Mouse (Mus musculus): ENCODE data around the gene 1190005I06Rik. TPM values are rescaled to one million over a fixed set of nuclear protein-coding genes. Genes with fewer than 3 reads are reported as not detected.

1190005I06Rik gene
- polyA plus RNA-seq, 3 experiments from 2014 or later: 1.6 TPM; not detected in 2

DNA sequence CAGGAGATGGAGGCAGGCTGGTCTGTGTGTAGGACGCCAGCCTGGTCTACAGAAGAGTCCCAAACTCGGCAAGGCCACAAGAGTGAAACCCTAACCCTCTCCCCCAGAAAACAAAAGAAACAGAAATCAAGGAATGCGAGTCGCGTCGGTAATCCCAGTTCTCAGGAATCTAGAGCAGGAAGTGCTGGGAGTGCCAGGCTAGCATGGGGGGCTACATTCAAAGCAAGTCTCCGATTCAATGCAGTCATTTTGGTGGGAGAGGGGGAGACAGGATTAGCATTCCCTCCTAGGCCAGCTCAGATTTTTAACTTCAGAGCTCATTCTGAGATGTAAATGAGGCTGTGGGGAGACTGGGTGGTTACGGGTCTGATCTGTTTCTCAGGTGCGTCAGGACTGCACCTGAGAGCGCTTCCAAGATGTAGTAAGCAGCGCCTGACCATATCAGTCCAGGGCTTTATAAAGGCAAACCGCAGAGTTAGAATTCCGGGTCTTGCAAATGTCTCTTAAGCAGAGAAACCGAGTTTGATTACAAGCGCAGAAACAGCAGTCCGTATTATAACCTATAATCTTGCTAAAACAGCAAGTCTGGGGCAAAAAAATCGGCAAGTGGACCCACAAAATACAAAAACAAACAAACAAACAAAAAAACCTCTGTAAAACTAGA is 19.5 kb upstream of the 1190005I06Rik start:
- ATAC-seq: no peak

DNA sequence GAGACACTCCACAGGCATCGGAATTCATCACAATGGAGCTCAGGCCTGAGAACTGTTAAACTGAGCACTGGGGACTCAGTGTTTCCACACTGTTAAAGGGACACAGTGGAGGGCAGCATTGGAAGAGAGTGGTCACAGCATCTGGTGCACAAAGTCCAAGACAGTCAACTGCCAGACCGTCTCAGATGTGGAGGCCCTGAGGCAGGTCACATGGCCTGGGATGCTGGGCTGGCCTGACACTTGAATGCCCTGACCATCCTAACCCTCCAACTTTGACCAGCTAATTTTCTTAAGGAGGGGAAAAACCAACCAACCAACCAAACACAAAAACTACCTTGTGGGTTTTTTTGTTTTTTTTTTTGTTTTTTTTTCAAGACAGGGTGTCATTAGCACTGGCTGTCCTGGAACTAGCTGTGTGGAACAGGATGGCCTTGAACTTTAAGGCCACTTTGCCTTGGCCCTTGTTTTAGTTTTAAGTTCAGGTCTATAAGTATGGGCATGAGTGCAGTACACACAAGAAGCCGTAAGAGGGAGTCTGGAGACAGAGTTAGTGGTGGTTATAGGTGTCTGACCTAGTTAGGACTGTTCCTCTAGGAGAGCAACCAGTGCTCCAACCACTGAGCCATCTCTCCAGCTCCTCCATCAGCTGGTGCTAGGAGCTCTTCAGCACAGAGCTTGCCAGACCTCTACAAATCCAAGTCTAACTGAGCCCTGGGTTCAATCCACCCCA is 18.5 kb upstream of the 1190005I06Rik start:
- no peak for ATAC-seq

DNA sequence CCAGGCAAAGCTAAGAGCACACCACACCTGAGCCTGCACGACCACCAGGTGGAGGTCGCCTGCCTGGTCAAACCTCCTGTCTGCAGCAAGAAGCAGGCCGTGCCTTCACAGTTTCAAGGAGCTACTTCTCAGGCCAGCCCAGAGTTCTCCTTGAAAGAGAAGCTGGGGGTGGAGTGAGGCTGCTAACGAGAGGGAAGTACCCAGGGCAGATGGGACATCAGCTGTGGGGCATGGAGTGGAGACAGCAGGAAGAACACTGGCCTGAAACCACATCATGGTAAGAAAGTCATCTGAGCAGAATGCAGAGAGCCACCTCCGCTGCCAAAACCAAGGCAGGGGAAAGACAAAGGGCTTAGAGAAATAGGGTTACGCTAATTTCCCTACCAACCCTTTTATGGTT is 17.1 kb upstream of the 1190005I06Rik start:
- no peak for ATAC-seq

DNA sequence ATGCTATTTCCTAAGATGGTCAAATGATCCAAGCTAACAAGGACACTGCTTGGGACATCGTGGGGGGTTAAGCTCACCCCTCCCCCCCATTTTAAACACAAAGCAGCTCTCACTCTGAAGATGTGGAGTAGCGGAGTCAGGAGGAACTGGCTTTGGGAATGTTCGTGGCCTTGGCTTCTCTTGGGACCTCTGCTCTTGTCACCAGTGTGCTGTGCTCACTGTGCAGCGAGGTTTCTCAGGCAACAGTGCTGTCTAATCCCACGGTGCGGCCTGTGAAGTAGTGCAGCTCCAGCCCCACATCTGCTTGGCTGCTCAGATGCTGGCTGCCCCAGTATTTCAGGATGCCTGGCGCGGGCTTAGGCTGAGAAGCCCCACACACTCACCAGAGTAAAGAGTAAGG is 10.0 kb upstream of the 1190005I06Rik start:
- ATAC-seq: no peak

DNA sequence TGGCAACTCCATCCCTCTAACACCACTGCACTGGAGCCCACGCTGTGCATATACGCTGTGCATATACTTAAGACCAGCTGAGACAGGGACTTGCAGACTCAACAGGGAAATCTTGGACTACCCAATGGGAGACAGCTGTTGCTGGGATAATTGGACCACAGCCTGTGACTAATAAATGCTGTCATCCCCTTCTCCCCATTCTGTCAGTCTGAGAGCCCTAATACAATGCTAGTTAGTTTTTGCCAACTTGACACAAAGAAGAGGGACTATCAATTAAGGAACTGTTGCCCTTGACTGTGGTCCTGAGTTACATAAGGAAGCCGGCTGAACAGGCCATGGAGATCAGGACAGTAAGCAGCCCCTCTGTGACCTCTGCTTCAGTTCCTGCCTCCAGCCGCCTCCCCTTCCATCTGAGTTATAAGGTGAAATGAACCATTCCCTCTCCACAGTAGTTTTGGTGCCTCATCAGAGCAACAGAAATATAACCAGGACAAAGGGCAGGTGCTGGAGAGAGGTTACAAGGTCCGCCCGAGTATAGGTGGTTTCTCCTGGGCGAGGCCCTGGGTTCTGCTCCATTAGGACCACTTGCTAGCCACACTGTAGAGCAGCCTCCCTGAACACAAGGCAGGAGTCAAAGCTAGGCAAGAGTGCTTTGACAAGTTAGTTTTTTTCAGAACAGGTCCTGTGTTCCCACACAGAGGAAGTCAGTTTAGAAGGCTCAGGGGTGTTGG is 9.1 kb upstream of the 1190005I06Rik start:
- ATAC-seq: no peak

DNA sequence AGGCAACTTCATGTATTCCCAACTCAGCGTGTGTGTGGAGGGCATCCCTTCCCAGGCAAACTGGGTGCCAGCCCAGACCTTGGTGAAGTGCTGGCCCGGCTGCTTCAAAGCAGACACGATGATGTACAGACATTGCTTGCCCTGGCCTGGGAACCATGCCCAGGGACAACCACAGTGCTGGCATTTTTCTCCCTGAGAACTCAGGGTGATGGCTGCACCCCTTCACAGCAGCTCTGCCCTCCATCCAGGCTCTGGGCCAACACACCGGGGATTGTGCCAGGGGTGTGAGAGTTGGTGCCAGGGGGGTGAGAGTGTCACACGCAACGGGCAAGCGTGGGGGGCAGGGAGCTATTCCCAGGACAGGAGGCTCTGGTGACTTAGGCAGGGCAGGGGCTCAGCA is 2.8 kb downstream of the 1190005I06Rik start:
- no peak for ATAC-seq

DNA sequence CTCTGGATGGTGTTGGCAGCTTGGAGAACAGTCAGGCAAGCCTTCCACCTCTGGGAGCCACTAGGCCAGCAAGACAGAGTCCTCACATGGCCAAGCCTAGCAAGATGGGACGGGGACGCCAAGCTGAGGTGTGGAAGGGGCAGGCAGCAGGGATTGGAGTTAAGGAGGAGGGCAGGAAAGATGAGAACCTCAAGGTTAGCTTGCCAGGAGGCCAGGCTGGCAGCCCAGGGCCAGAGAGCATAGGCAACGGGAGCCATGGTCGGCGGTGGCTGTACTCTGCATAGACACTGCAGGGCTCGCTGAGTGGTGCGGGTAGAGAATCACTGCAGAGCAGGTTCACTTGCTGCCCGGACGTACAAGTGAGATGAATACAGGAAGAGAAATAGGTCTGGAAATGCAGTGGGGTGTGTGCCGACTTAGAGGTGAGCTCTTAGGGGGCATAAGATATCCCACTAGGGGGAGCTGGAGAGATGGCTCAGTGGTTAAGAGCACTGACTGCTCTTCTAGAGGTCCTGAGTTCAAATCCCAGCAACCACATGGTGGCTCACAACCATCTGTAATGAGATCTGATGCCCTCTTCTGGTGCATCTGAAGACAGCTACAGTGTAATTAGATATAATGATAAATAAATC is 5.3 kb downstream of the 1190005I06Rik start:
- ATAC-seq: no peak

DNA sequence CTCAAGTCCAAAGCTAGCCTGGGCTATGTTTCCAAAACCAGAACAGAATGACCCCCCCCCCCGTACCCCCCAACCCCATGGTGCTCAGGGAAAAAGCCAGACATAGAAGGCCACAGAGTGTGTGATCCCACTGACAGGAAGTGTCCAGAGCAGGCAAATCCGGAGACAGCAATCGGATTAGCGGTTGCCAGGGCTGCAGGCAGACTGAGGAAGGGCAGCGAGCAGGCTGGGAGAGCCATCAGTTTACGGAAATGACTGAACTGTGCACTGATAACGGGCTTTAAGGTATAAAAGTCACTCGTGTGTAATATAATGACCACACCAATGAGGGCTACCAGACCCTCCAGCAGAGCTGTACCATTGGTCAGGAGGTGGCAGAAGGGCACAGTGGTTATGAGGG is 6.2 kb downstream of the 1190005I06Rik start:
- ATAC-seq: no peak

DNA sequence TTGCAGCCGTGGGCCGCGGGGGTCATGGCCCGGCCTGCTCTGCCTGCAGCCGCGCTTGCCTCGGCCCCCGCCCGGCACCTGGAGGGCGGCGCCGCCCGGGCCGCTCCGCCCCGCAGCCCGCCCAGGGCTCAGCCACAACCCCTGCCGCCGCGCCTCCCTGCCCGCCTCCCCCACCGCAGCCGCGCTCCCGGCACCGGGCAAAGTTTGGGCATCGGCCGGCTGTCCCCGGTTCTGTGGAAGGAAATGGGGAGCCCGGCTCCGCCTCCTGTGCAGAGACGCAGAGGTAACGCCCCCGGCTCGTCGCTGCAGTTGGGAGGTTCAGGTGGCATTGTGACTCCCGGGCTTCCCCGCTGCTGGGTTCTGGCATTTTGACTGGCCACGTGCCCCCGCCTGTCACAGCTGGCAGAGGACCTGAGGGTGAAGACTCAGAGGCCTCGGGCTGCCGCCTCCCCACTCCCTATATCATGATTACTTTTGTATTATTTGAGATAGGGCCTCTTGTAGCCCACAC is 13.0 kb downstream of the 1190005I06Rik start:
- ATAC-seq: peak; percentile 82

DNA sequence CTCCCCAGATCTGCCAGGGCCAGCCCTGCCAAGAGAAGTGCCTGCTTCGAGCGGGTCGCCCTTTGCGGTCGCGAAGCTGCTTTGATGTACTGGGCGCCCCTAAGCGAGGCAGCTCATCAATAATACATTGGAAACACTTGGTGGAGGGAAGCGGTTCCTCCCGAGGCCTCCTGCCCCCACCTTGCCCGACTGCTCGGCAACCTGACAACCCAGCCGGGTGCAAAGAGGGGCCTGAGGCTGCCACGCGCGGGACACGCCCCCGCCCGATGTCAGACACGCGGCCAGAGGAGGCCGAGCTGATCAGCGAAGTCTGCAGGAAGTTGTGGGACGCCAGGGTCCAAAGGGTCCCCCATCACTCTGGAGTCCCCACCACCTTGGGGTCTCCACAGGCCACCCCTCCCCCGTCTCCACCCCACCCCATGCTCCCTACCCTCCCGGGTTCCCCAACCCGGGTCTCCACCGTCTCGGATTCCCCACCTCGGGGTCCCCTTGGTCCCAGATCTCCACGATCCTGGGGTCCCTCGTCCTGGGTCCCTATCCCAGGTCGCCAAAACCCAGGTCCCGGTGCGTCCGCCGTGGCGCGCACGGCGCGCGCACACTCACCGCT is 13.7 kb downstream of the 1190005I06Rik start:
- ATAC-seq: no peak

DNA sequence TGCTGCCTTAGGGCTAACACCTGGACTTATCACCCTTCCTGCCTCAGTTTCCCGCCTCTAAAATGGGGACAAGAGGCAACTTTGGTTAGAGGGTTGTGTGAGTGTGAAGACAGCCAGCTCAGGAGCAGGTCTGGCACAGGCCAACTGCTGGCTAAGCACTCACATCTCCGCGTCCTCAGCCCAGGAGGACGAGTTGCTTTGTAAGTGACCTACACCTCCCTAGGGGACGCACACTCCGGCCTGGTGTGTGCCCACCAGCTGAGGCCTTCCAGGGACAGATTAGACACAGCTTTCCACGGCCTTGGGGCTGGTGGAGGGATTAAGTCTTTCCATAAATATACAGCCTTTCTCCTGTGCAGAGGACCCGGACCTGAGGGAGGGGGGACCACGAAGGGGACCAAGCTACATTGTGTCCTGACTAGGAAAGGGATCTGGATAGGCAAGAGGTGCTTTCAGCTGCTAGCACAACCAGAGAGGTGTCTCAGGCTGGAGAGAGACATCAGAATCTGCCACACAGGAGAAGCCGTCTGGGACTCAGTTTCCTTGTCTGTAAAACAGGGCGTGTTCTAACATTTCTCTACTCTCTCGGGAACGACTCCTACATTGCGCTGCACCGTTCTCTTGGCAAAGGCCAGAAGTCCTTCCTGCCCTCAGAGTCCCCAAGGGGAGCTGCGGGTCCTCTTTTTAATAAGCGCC is 14.3 kb downstream of the 1190005I06Rik start:
- no peak for ATAC-seq

DNA sequence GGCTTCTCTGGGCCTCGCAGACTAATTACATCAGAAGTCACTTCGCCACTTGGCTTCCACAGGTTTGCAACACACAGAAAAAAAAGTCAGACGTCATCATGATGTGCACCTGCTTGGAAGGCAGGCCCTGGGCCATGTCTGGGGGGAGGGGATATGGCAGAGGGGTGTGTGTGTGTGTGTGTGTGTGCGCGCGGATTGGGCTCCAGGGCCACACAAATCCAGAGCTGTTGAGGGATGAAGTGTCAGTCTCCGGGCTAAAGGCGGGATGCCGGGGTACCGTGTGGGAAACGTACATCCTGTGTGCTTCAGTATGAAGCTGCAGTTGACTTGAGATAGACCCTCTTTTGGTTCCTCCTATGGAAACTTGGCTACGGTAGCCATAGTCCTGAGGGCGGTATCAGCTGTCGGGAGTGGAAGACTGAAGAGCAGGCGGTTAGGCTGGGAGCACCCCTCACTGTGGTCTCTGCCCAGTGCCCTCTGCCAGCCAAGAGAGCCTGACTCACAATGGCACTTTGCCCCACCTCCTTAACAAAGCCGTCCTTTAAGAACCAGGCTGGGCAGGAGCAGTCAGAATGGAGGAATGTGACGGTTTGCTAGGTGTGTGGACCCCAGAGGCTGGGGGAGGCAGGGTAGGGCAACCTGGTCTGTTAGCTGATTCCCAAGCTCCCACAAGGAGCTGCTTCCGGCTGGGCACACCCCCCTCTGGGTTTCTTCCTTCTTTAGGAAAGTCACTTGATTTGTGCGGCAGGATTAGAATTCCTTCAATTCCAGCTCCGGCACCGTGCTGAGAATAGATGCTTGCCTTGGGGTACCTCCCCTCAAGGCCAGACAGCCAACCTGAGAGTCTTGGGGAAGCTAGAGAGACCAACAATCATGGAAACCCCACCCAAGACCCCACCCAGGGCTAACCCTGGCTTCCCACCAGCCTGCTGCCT is 15.7 kb downstream of the 1190005I06Rik start:
- no peak for ATAC-seq

DNA sequence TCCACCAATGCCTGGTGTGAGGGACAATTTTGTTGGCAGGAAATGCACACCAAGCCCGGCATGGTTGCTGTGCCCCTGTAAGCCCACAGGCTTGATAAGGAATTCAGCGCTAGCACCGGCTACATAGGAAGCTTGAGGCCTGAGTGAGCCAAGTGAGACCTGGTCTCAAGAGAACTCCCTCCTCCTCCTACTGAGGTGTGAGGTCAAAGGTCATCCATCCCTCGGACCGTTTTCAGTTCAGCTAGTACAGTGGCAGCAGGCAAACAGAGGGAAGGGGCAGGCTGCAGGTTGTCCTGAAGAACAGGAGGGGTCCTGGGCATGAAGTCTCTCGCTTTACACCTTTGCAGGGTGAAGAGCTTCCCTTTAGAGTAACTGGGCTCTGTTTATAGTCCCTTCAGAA is 16.6 kb downstream of the 1190005I06Rik start:
- no peak for ATAC-seq

DNA sequence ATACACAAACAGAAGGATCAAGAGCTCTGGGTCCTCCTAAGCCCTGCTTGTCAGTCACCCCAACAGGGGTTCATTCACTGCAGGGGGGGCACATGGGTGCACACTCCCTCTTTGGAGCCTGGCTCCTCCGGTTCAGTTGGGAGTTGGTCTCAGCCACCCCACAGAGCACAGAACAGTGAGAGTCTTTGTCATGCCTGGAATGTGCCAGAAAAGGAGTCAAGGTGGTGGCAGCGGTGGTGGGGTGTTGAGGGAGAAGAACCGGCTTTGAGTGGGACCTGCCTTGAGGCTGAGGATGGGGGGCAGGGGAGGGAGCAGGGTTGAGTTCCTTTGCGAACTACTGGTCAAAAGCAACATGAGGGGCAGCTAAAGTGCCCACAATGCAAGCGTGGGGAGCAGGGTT is 17.4 kb downstream of the 1190005I06Rik start:
- no peak for ATAC-seq

DNA sequence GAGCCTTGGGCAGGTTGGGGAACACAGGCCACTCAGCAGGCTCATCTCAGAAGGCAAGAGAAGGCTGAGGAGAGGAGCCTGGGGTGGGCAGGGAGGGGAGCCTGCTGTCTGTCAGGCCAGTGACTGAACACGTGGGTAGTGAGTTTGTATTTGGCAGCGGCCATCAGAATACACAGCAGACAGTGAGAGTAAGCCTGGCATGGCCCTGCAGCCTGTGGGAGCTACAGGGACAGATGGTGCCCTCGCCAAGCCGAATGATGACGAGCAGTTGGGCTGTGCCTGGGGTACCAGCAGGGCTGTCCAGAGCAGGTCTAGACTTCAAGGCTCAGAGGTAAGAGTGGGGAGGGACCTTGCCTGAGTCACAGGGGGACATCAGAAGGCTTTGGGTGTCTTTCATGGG is 20.1 kb downstream of the 1190005I06Rik start:
- no peak for ATAC-seq

DNA sequence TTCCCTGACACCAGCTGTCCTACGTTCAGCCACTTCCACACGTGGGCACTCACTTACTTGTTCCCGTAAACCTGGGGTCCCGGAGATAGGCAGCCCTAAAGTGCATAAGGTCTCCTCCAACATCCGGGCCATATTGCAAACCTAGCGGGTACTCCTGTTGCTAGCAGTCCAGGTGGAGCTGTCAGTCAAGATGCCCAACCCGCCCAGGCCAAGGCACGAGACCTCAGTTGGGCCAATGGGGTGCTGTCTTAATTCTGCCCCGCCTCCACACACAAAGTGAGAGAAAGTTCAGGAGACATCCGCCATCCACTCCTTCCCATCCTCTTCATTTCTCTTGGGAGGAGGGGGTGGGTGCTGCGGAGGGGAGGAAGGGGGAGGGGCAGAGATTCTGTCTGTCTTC is 21.0 kb downstream of the 1190005I06Rik start:
- ATAC-seq: no peak

DNA sequence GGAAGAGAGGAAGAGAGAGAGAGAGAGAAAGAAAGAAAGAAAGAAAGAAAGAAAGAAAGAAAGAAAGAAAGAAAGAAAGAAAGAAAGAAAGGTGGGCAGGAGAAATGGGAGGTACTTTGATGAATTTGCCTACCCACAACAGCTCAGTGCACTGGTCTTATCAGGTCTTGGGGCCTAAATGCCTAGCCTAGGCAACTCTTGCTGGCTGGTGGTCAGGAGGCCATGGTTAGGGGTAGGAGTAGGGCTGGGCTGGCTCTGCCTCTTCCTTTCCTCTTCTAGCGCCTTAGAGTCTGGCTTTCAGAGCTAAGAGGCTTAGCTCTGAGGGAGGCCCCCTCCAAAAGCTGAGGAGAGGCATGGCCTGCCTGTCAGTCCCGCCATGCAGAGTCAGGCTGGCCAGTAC is 23.8 kb downstream of the 1190005I06Rik start:
- no peak for ATAC-seq

DNA sequence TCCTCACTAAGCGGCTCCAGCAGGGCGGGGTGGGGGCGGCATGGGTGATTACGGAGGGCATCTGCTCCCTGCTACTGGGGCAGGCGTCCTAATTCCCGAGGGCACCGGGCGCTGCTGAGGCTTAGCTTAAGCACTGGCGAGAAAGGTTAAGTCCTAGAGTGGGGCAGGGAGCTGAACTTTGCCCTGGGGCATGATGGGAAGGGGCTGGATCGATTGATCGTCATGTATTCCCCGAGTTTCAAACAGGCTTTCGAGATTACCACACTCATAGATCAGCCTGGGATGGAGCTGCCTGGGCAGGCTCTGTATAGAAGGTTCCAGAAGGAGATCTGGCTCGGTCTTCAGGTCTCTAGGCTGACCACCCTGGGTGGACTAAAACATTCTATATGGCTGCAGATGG is 25.3 kb downstream of the 1190005I06Rik start:
- no peak for ATAC-seq

DNA sequence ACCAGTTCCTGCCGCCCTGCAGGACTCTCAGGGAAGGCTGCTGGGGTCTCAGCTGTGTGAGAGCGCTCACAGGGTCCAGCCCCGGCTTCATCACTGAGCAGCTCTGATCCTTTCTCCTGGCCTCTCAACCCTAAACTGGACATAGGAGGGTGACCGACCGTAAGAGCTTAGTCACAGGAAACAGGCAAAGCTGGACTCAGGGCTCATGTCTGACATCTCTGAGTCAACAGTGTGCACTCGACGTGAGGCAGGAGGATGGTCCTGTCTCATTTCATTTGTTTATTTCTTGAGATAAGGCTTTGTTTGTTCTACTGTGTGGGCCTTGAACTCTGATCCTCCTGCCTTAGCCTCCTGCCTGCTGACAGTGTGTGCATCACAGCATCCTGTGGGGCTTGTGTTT is 27.0 kb downstream of the 1190005I06Rik start:
- ATAC-seq: no peak

DNA sequence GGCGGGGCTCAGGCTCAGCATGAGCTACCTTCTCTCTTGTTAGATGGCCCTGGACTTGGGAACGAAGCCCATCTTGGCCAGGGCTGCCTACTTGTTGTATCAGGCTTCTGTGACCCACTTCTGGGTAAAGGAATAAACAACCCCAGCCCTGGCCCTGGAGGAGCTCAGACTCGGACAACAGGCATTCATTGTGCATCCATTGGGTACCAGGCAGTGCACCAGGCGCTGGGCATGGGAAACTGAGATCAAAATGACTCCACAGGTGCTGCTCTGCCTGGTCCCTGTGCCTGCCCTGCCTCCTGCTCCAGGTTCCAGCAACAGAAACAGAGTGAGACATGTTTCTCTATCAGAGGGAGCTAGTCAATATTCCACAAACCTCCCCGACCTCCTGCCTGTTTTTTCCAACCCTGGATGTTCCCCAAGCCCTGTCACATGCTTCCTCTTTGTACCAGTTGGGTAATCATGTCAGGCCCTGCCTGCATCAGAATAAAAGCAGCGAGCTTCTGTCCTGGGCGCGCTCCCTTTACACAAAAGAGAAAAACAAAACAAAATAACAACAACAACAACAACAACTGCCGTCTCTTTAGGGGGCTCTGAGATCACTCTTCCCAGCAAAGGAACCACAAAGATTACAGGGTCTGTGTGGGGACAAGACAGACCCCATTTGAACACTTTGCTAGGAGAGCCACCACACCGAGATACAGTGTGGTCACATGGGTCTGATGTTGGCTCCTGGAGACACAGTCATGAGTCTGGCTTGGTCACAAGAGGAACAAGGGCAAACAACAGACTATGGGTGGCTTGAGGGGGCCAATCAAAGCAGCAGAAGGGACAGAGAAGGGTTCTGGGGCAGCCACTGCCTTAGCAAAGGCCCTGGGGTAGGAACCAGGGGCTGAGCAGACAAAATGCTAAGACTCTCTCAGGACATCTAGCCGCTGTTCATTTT is 27.9 kb downstream of the 1190005I06Rik start:
- no peak for ATAC-seq
